Comparison of ENCODE assay signal across 20 mouse cellular contexts in the genomic region with DNA sequence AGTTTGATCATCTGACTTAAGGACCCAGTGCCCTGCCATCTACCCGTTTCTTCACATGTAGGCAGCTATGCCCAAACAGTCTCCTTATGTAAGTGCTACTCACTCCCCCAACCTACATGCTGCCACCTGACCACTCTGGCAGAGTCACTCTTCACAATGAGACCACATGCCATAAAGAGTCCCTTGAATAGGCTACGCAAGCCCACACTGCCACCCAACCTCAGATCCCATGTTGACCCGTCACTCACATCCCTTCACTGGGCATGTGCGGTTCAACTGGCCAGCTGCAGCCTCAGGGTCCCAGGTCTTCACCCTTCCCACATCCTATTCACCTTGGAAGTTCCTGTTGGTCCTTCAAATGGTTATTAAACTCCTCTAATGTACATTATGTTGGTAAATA.
"Had no signal": no experiment of that assay in that cellular context is flagged by ENCODE, and none has a peak within 500 bp of the region (broad histone marks: within the 10 kb centered on the region; RNA-seq: fewer than 3 reads in every experiment).

No protein-coding gene starts in this region.

- H3K27ac ChIP-seq: liver, embryonic 15.5 days; midbrain, embryonic 10.5 days; midbrain, embryonic 12.5 days; neural tube, embryonic 13.5 days; neural tube, embryonic 15.5 days had no signal

- H3K4me3 ChIP-seq: liver, embryonic 15.5 days; midbrain, embryonic 10.5 days; midbrain, embryonic 12.5 days; myocyte; neural tube, embryonic 13.5 days; neural tube, embryonic 15.5 days had no signal

- H3K27me3 ChIP-seq: neural tube, embryonic 15.5 days had no signal

- H3K9ac ChIP-seq: liver, embryonic 15.5 days; lung, embryonic 14.5 days; midbrain, embryonic 12.5 days; neural tube, embryonic 13.5 days; neural tube, embryonic 15.5 days had no signal

- H3K4me2 ChIP-seq: lung, embryonic 14.5 days; midbrain, embryonic 12.5 days; neural tube, embryonic 13.5 days; neural tube, embryonic 15.5 days had no signal

- H3K9me3 ChIP-seq: liver, embryonic 15.5 days; midbrain, embryonic 10.5 days; midbrain, embryonic 12.5 days; neural tube, embryonic 13.5 days; neural tube, embryonic 15.5 days had no signal

- DNase-seq: lung, adult 18-20 months; lung, embryonic 14.5 days; lung, postnatal 10 days; lung, postnatal 4 days; midbrain, embryonic 14.5 days; retina, postnatal 1 day; right cerebral cortex, adult 18-20 months; right cerebral cortex, postnatal 25 days; right cerebral cortex, postnatal 4 days; spleen, adult 18-20 months; thymus, adult 18-20 months; thymus, postnatal 14 days; thymus, postnatal 36 days had no signal

- H3K36me3 ChIP-seq: liver, embryonic 15.5 days; midbrain, embryonic 10.5 days; midbrain, embryonic 12.5 days; neural tube, embryonic 13.5 days; neural tube, embryonic 15.5 days had no signal

- ATAC-seq: midbrain, embryonic 16.5 days had no signal
